Mouse (Mus musculus) cerebellum, adult 9-10 months (tissue): ENCODE results near the gene Gm11634.
"Not testable (repeated sequence)": the region's sequence is repeated elsewhere in the genome, so short reads cannot be mapped to it uniquely, and the experiment has no call there.

Experiments used
- DNase-seq: peaks from one replicate; pipeline ENCODE4 v3.0.0; 2022

Gm11634 gene

DNA sequence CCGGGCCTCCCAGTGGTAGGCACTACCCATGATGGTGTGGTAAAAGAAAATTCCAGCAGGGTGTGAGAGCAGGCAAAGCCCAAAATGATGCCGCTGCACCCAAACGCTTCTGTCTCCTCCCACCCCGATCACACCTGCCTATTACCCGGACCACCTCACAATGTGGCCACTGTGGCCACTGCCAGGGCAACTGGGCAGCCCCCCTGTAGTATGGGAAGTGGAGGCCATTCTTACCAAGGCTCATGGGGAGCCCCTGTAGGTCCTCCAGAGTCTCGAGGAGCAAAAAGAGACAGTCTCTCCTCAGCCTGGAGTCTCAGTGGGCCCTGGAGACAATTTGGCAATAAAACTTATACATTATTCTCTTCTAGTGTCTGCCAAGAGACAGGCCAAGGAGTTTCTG is at the start of gene Gm11634:
TSS of gene Gm11634 (minus strand) at position 101 of the 400 bp plus-strand sequence.
- no peak for DNase-seq

DNA sequence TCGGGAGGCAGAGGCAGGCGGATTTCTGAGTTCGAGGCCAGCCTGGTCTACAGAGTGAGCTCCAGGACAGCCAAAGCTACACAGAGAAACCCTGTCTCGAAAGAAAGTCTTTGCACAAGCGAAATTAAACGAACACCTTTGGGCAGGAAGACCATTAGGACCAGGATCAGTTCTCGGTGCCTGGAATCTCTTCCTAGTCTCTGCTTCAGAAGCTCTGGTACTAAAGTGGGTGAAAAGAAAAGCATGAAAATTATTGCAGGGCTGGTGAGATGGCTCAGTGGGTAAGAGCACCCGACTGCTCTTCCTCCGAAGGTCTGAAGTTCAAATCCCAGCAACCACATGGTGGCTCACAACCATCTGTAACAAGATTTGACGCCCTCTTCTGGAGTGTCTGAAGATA is 48.0 kb upstream of the Gm11634 start:
- DNase-seq, result not testable (repeated sequence)

DNA sequence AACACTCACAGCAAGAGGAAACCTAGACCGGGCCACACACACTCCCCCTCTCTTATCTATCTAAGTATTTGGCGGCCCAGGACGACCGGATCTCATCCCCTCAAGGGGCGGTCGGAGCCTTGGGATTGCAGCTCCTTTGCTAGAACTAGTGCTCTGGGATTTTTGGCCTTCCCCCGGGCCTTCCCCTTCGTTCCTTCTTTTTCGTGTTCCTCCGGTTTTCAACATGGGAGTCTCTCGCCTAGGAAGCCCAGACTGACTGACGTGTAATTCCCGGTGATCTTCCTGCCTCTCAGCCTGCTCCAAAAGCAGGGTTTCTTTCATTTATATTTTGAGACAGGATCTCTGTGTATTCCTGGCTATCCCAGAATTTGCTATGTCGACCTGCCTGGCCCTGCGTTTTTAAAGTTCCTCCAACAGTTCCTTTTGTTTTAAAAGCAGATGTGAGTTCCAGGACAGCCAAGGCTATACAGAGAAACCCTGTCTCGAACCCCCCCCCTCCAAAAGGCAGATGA is 47.3 kb upstream of the Gm11634 start:
- DNase-seq, result not testable (repeated sequence)

DNA sequence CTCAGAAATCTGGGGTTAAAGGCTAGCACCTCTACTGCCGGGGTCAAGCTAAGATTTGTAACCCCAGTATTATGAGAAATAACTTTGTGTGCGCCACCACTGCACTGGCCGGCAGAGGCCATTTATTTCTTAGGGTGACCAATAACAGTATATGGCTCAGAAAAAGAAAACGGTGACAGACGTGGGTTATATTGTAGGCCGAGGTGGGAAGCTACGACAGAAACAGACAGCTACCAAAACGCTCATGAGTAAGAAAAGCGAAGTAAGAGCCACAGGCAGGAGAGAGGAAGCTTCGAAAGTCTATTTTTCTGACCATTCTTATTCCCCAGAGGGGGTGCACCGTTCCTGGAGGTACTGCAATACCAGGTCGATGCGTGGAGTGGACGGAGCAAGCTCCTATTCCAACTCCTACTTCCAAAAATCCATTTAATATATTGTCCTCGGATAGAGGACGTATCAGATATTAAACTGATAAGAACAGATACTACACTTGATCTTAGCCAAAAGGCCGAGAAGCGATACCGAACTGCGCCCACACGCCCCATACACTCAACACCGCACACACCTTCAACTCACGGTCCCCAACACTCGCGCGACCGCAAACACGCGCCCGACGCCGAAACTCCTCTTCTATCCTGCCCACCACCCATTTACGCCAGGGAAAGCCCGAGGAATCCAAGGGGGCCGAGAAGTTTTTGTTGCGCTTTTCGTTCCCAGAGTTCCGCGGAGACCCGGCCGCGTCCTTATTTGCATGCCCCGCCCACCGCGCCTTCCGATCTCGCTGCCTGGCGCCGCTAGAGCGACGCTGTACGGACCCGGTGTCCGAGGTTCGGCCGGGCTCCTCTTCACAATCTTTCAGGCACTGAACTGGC is 46.6 kb upstream of the Gm11634 start:
- DNase-seq, result peak; percentile 76

DNA sequence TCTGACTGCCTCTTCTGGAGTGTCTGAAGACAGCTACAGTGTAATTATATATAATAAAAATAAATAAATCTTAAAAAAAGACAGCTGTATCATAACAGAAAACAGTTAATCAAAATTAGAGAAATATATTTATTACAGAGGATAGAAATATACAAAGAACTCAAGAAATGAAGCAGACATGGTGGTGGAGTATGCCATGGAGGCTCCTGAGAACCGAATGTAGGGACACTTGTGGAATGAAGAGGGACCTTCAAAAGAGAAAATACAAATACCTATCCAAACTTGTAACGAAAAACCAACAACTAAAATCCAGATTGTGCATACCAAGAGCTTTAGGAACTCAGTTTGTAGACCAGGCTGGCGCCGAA is 46.0 kb upstream of the Gm11634 start:
- not testable (repeated sequence) for DNase-seq

GRCm38 (mm10) chr11:101644591-101644990 is 45.5 kb upstream of the Gm11634 start:
- no peak for DNase-seq

- peak; percentile 16 for DNase-seq
Observed at GRCm38 (mm10) chr11:101642931-101643330, 43.9 kb upstream of the Gm11634 start.

GRCm38 (mm10) chr11:101641710-101642642 is 42.9 kb upstream of the Gm11634 start:
- DNase-seq, result not testable (repeated sequence)

DNA sequence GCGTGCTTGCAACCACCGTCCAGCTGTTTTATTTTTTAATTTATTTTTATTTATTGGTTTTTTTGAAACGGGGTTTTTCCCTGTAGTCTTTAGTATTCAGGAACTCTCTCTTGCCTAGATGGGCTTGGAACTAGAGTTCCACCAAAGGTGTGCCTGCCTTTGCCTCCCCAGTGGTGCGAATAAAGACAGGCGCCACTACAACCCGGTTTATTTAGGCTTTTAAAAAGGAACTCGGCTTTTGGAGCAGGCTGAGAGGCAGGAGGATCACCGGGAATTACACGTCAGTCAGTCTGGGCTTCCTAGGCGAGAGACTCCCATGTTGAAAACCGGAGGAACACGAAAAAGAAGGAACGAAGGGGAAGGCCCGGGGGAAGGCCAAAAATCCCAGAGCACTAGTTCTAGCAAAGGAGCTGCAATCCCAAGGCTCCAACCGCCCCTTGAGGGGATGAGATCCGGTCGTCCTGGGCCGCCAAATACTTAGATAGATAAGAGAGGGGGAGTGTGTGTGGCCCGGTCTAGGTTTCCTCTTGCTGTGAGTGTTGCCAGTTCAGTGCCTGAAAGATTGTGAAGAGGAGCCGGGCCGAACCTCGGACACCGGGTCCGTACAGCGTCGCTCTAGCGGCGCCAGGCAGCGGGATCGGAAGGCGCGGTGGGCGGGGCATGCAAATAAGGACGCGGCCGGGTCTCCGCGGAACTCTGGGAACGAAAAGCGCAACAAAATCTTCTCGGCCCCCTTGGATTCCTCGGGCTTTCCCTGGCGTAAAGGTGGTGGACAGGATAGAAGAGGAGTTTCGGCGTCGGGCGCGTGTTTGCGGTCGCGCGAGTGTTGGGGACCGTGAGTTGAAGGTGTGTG is 42.0 kb upstream of the Gm11634 start:
- DNase-seq, result peak; percentile 81

DNA sequence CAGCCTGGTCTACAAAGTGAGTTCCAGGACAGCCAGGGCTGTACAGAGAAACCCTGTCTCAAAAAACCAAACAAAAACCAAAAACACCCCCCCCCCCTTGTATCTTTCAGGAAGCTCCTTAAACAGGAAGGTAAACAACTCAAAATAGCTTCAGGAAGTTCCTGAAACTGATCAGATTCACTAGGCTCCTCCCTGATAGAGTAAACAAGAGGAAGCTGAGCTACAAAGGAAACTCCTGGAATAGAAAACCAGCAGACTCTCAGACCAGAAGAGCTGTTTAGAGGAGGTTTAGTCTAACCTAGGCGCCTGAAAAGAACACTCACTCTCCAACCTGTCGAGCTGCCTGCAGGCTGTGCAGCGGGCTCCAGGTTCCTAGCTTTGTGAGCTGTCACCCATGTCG is 40.7 kb upstream of the Gm11634 start:
- no peak for DNase-seq

DNA sequence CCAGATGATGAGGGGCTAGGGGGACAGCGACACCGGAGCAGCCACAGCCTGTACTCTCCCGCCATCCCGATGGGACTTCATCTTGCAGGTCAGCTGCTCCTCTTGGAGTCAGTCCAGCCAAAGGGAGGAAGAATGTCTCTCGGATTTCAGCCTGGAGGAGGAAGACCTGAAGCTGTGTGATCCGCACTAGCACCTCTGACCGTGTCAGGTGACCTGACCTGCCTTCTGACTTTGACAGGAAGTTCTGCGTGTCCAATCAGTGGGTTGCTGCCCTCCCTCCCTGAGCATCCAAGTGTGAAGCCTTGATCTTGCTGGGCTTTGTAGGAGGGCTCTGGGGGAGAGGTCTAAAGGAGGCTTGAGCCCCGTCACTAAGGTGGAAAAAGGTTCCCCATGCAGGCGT is 36.6 kb upstream of the Gm11634 start:
- no peak for DNase-seq

GRCm38 (mm10) chr11:101628733-101629417 is 29.8 kb upstream of the Gm11634 start:
- DNase-seq, result not testable (repeated sequence)

DNA sequence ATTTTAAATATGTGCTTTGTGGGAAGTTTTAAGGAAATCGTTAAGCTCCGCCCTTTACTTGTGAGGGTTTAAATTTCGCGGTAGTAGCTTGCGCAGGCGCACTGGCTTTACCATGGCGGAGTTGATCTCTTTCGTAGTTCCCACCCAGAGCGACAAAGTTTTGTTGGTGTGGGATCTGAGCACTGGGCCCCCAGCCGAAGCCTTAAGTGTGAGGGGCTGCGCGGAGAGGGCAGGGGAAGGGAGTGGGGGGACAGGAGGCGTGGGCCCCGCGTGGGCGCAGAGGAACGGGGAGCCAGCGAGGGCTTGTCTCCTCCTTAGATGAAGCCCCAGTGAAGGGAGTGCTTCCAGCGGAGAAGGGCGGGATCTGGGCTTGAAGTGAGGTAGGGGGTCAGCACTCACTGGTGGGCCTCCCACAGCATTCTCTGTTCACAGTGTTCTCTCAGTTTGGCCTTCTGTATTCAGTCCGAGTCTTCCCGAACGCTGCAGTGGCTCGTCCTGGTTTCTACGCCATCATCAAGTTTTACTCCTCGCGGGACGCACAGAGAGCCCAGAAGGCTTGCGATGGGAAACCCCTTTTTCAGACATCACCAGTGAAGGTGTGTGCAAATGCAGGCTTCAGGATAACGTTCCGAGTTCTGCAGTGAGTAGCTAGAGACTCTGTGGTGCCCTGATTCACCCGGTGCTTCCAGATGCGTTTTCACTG is 29.0 kb upstream of the Gm11634 start:
- peak; percentile 78 for DNase-seq

DNA sequence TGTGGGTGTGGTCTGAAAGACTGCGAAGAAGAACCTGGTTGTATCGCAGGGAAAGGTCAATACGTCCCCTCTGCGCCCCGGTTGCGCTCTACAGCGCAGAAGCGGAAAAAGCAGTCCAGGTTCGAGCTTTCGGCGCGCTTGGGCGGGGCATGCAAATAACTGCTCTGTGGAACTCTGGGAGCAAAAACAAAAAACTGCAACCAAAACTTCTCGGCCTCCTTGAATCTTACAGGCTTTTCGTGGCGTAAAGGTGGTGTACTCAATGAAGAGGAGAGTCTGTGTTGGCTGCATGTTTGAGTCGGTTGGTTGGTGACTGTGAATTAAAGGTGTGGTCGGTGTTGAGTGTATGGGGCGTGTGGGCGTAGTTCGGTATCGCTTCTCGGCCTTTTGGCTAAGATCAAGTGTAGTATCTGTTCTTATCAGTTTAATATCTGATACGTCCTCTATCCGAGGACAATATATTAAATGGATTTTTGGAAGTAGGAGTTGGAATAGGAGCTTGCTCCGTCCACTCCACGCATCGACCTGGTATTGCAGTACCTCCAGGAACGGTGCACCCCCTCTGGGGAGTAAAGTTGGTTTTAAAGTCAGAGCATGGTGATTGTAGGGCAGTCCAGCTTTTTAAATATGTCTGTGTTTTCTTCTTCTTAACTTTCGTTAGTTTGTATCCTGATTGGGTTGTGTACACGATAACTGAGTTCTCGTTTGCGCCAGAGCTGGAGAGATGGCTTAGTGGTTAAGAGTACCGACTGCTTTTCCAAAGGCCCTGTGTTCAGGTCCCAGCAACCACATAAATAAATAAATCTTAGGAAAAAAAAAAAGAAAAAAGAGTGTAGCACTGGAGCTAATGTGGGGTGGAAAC is 28.2 kb upstream of the Gm11634 start, which contains the start of gene Rdm1:
TSS of gene Rdm1 (plus strand) at position 201 of the 862 bp plus-strand sequence.
- DNase-seq, result peak; percentile 76

- DNase-seq, result no peak
Observed at GRCm38 (mm10) chr11:101626649-101626994, 27.6 kb upstream of the Gm11634 start.

DNA sequence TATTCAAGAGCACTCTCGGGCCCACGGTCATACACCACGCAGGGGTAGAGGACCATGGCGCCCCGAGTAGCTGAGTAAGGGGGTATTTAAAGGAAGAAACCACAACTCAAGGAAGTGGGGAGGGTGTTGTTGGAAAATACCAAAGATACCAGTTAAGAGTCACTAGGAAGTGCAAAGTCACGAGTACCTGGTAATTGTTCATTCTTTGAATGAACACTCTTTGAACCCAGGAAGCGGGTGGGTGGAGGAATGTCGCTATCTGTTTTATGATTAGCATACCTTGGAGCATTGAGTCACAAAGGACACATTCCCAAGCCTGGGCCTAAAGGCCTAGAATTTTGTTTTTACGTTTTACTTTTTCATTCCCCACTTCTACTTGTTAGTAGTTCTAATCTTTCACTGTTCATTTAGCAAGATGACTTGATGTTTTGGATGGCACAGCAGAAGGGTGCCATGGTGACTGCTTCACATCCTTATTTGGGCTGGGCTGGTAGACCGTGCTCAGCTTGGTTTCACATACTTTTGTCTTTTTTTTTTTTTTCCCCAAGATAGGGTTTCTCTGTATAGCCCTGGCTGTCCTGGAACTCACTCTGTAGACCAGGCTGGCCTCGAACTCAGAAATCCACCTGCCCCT is 21.1 kb upstream of the Gm11634 start:
- DNase-seq, result not testable (repeated sequence)

DNA sequence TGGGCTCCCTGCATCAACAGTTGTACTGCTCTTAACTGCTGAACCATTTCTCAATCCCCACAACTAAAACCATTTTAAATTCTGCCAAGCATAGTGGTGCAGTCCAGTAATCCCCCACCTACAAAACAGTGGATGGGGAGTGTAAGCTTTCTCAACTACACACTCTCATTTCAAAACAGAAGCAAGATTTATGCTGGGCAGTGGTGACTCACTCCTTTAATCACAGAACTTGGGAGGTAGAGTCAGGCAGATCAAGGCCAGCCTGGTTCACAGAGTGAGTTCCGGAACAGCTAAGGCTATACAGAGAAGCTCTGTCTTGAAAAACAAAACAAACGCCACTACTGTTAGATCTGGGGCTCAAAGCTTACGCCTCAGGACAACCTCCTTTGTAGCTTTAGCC is 19.5 kb upstream of the Gm11634 start:
- DNase-seq, result no peak

DNA sequence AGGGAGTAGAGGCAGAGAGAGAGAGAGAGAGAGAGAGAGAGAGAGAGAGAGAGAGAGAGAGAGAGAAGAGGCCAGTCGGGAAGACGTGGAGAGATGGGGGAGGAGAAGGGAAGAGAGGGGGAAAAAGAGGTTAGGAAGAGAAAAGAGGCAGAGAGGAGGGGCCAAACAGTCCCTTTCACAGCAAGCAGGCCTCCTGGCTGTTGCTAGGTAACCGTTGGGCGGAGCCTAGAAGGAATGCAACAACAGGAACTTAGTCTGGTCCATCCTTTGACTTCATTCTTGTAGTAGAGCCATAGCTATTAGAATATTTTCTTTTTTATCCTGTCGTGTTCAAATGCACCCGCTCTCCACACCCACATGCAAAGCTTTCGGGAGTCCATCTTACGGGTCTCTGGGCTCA is 18.8 kb upstream of the Gm11634 start:
- DNase-seq, result no peak

DNA sequence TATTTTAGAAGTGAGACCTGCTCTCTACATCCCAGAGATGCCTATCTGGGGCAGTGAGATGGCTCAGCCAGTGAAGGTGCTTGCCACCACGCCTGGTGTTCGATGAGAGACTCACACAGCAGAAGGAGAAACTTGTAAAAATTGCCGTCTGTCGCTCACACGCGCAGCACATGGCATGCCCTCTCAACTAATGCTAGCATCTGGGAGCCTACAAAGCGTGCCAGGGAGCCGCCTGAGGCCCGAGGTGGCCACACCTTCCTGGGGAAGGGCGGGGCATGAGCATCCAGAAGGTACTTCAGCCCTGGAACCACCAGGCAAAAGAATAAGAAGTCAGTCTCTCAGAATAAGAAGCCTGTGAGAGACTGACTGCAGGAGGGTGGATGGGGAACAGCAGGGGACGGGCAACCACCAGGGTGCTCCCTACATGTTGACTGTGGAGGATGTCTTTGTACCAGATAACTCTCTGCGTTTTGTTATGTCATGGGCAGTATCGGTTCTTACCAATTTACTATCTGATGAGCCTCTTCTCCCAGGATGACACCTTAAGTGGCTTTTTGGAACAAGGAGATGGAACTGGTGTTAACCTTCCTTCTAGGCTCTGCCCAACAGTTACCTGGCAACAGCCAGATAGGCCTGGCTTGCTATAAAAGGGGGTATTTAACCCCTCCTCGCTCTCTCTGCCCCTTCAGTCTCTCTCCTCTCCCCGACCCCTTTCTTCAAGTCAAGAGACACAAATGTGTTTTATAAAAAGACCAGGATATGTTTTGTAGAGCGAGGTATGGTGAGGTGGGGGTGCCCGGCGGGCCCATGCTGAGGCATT is 18.1 kb upstream of the Gm11634 start:
- no peak for DNase-seq
